Mouse (Mus musculus) neutrophil, adult 5-6 weeks (primary cell): Measurements from ENCODE around the gene Cdc34. TPM values are rescaled to one million over a fixed set of nuclear protein-coding genes. Genes with fewer than 3 reads are reported as not detected.

ENCODE experiments used
- ATAC-seq: fragments of 151-379, 151-347 bp; 2 replicates; pipeline ENCODE4 v1.8.0; 2017; ENCODE audit warnings: mild to moderate bottlenecking, moderate TSS enrichment; ENCODE audit not compliant: insufficient number of reproducible peaks, poor library complexity, low FRiP score, severe bottlenecking; ENCODE audit errors: extremely low read depth
- total RNA-seq: library from RNA; stranded (forward); fragments of 200-1000 nt; gene quantifications from 2 replicates; pipeline ENCODE4 v1.2.3, GENCODE M21; 2017

Cdc34 gene
- total RNA-seq: 90.5 and 95.5 TPM in 2 replicates

DNA sequence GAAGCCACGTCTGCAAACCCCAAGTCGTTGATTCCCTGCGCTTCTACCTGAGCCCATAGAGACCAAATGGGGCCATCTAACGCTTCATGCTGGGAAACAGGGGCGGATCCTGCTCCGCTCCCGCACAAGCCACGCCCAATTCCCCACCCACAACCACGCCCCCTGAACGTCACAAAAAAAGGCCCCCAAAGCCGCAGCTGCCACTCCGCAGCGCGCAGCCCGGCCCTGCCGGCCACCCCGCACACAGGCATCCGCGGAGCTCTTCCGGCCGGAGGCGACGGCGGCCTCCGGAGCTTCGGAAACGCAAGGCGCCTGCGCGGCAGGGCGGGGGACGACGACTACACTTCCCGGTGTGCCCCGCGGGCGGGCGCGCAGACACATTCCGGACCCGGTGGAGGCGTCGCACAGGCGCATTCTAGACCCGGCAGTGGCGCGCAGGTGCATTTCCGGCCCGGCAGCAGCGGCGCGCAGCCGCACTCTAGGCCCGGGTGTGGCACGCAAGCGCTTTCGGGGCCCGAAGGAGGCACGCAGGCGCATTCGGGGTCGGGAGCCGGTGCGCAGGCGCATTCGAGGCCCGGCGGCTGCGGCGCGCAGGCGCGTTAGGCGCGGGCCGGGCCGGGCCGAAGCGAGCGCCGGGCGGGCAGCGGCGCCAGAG, at the start of gene Cdc34:
Cdc34 (plus strand) TSS at position 605 of the 655 bp plus-strand sequence.
- ATAC-seq: peak; percentile 84

- no peak for ATAC-seq
Measured at GRCm38 (mm10) chr10:79633006-79633777, 48.8 kb upstream of the Cdc34 start.

DNA sequence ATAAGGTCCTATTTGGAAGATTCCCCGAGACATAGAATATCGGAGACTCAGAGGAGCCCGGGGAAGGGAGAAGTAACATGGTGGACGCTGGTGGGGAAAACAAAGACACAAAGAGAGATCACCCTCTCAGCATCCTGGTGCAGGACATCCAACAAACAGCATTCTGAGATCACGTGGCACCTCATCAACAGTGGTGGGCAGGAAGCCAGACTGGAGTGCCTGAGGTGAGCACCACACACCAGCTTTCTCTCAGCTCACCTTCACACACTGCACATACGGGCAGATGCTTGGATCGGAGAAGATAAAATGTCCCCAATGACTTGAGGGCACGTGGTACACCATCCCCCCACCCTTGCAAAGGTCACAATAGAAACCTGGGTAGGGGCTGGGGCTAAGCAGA, 45.7 kb upstream of the Cdc34 start:
- ATAC-seq: no peak

GRCm38 (mm10) chr10:79637128-79638110, 44.6 kb upstream of the Cdc34 start, which contains the start of gene Shc2:
Gene Shc2, minus strand, starts transcription at chr10:79637918.
- no peak for ATAC-seq

- no peak for ATAC-seq
Measured at GRCm38 (mm10) chr10:79638486-79639204, 43.4 kb upstream of the Cdc34 start.

DNA sequence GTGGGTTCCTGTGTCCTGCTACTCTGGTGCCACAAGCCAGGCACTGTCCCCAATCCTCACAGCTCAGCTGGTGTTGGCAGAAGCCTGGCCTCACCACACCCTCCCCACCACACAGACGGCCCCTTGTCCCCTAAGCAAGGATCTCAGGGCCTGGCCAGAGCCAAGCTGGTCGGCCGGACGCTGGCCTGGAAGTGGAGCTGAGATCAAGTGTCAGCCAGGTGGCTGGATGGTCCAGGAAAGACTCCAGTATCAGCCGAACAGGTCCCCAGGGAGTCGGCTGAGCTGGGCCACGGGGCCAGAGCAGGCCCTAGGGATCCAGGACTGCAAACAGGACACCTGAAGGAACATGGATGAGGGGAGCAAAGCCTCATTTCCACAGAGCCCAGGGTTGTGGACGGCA, 36.3 kb upstream of the Cdc34 start, which contains the start of gene Odf3l2:
Odf3l2 (minus strand) TSS at position 28 of the 400 bp plus-strand sequence.
- no peak for ATAC-seq

- ATAC-seq: peak; percentile 68
Measured at GRCm38 (mm10) chr10:79649070-79649751, 32.8 kb upstream of the Cdc34 start.

GRCm38 (mm10) chr10:79652789-79653188, 29.2 kb upstream of the Cdc34 start:
- ATAC-seq: no peak

DNA sequence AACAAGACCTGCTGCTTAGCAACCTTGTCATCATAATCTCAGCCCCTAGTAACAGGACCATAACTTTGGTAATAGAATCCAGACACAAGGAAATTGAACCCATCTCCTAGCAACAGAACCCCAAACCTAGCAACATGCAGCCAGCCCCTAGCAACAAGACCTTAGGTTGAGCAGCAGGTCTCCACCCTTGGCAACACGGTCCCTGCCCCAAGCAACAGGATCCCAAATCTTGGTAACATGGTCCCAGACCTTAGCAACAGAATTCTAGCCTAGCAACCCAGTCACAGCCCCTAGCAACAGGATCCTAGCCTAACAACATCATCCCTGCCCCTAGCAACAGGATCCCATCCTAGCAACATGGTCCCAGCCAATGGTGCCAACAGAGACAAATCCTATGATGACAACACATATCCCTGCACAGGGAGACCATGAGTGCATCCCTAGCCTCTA, 27.0 kb upstream of the Cdc34 start:
- no peak for ATAC-seq

DNA sequence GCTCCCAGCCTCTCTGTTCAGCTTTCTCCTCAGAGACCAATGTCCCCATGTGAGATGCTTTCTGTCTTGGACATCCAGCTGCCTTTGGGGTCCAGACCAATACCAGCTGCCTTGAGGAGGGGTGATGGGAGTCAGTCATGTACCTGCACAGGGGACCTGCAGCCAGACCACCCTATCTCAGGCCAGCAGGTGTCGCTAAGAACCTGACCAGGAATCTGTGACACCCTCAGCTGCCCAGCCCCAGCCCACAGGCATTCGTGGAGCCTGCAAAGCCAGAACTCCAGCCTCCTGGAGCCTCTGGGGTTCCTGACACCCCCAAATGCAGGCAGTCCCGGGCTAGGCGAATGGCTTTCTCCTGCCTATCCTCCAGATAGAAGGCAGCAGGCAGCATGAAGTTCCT, 23.2 kb upstream of the Cdc34 start:
- ATAC-seq: no peak

DNA sequence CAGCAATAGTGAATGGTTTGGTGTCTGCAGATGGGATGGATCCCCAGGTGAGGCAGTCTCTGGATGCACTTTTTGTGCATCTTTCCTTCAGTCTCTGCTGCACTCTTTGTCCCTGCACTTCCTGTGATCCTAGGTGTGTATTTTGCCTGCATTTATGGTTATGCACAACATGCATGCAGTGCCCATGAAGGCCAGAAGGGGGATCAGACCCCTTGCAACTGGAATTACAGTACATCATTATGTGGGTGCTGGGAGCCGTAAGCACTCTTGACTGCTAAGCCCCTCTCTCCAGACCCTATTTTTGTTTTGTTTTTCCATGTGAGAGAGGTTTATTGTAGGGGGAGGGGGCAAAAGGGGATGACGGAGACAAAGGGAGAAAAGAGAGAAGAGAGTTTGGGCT, 21.7 kb upstream of the Cdc34 start:
- ATAC-seq: no peak

DNA sequence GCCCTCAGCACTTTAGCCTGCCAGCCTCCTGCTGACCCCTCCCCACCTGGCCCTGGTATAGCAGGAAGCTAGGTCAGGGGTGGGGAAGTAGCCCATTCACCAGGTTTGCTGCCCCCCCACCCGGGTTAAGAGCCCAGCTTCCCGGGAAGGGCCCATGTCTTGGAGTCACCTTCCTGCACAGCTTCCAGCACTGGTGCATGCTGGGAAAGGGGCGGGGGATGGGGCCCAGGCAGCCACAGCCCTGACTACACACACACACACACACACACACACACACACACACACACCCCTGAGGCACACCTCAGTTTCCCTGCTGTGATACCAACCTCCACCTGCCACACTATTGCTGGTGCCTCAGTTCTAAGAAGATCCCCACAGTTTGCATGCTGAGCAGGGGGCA, 20.1 kb upstream of the Cdc34 start:
- no peak for ATAC-seq

GRCm38 (mm10) chr10:79664131-79664665, 17.8 kb upstream of the Cdc34 start, which contains the start of gene Madcam1:
Gene Madcam1, plus strand, starts transcription at chr10:79664559.
- peak; percentile 49 for ATAC-seq

GRCm38 (mm10) chr10:79665051-79665450, 16.9 kb upstream of the Cdc34 start:
- ATAC-seq: no peak

DNA sequence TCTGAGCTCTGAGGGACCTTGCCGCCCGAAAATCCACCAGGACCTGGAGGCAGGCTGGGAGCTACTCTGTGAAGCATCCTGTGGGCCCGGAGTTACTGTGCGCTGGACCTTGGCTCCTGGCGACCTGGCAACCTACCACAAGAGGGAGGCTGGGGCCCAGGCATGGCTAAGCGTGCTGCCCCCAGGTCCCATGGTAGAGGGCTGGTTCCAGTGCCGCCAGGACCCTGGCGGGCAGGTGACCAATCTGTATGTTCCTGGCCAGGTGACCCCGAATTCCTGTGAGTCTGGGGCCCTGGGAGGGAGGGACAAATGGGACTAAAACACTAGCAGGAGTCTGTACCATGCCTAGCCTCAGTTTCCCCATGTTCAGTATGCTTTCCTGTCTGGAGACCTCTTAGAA, 15.5 kb upstream of the Cdc34 start:
- no peak for ATAC-seq

DNA sequence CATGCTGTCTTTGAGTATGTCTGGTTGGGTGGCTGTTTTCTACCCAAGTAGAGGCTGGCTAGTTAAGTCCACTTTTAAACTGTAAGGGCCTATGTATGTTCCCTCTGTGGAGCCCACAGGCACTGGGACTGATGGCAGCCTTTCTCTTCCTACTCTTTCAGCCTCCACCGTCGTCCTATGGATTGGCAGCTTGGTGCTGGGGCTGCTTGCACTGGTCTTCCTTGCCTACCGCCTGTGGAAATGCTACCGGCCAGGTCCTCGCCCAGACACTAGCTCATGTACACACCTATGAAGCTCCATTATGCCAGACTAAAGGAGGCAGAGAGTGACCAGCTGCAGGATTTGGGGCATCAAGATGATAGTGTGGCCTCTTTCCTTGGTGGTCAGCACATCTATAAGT, 13.9 kb upstream of the Cdc34 start:
- no peak for ATAC-seq

DNA sequence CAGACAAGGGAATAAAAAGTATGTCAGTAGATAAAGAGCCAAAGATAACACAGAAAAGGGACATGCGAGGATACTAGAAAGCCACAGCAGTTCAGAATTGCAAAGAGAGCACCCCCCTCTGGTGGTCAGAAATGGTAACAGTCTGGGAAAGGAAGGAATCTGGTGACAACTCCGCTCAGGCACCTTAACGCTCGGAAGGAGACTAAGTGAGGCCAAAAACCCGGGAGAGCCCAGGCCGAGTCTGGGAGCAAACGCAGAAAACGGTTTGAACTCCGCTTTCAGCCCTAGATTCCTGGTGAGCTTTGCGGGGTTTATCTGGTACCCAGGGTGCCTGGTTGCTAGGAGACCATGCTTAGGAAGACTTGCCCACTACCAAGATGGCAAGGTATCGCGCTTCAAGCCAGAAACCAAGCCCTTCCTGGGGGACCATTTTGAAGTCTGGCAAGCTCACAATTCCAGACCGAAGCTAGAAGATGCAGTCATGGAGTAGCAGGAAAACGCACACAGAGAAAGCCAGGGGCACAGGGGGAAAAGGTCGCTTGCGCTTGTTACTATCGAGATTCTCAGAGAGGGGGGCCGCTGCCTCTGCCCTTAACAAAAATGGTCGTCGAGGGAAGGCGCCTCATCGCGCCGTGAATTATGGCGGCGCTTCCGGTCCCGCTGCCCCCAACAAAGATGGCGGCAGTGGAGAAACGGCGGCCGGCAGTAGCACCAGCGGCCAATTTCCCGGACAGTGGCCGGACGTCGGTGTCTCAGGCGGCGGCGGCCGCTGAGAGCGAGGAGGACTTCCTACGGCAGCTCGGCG, 13.0 kb upstream of the Cdc34 start, which contains the start of gene Tpgs1:
Tpgs1 (plus strand) TSS at position 599 of the 805 bp plus-strand sequence.
- peak; percentile 78 for ATAC-seq
